Mouse (Mus musculus) olfactory bulb, adult 2 months (tissue): ENCODE results near the gene Opcml.

Experiments used
- CTCF ChIP-seq: fragments of 200-500 bp; IDR thresholded peaks from 2 replicates; pipeline ENCODE4 v1.5.1; 2012; ENCODE audit warnings: low read depth, mild to moderate bottlenecking, low read length, moderate library complexity; ENCODE audit not compliant: insufficient read depth
- POLR2A ChIP-seq: fragments of 200-500 bp; IDR thresholded peaks from 2 replicates; pipeline ENCODE4 v1.6.1; 2012; ENCODE audit warnings: mild to moderate bottlenecking, low read depth, low read length, moderate library complexity; ENCODE audit not compliant: insufficient read depth

DNA sequence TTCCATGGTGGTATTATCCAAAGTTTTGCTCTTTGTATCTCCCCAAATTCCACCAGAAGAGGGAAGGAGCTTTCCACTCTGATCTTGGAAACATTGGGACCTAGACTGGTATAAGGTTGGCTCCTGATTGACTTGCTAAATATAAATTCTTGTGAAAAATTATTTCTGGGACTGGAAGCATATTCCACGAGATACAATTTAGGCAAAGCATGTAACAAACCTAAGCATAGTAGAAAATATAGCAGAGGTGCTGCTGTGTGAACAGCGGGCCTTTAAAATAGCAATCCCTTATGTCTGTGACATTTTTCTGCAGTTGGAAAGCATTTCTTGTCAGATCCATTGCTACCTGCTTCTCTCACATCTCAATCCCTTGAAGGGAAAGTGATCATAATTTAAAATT lies 661.9 kb downstream of the Opcml start:
- TF ChIP-seq CTCF (no peak), POLR2A (no peak)
